Mouse (Mus musculus) limb, embryonic 14.5 days (tissue): Measurements from ENCODE around the gene Haus6. TPM values are rescaled to one million over a fixed set of nuclear protein-coding genes. Genes with fewer than 3 reads are reported as not detected.
"Not testable (repeated sequence)": the region's sequence is repeated elsewhere in the genome, so short reads cannot be mapped to it uniquely, and the experiment has no call there.

ENCODE experiments used
- ATAC-seq: fragments of 200-750 bp; cut with Nextera tagmentation; 2 replicates; pipeline ENCODE4 v1.8.0; 2017; ENCODE audit warnings: low read depth, moderate number of reproducible peaks, moderate TSS enrichment; ENCODE audit not compliant: low FRiP score
- DNase-seq: peaks from one replicate; pipeline ENCODE4 v3.0.0-alpha.2; 2015; ENCODE audit warnings: low spot score
- H3K27ac ChIP-seq: fragments of 300-500 bp; sonication (generic); replicated peaks from 2 replicates; pipeline ENCODE4 v1.5.1; 2014; ENCODE audit warnings: low read depth, mild to moderate bottlenecking, low read length, moderate library complexity, mixed read lengths
- H3K27me3 ChIP-seq: fragments of 300-500 bp; sonication (generic); 2 replicates; pipeline ENCODE4 v1.6.1; 2014; ENCODE audit warnings: low read length, mixed read lengths; ENCODE audit not compliant: control insufficient read depth, insufficient read depth
- H3K36me3 ChIP-seq: fragments of 300-500 bp; sonication (generic); 2 replicates; pipeline ENCODE4 v1.6.1; 2014; ENCODE audit warnings: mild to moderate bottlenecking, low read length, moderate library complexity, mixed read lengths; ENCODE audit not compliant: control insufficient read depth, insufficient read depth
- H3K4me1 ChIP-seq: fragments of 300-500 bp; sonication (generic); 2 replicates; pipeline ENCODE4 v1.6.1; 2014; ENCODE audit warnings: antibody characterized with exemption, low read length, mixed read lengths; ENCODE audit not compliant: control insufficient read depth, insufficient read depth
- H3K4me2 ChIP-seq: fragments of 300-500 bp; sonication (generic); replicated peaks from 2 replicates; pipeline ENCODE4 v1.6.1; 2014; ENCODE audit warnings: low read depth, mild to moderate bottlenecking, low read length, moderate library complexity; ENCODE audit not compliant: severe bottlenecking
- H3K4me3 ChIP-seq: fragments of 300-500 bp; sonication (generic); replicated peaks from 2 replicates; pipeline ENCODE4 v1.5.1; 2014; ENCODE audit warnings: low read length
- H3K9ac ChIP-seq: fragments of 300-500 bp; sonication (generic); 2 replicates; pipeline ENCODE4 v1.6.1; 2014; ENCODE audit warnings: mild to moderate bottlenecking, low read depth, low read length, moderate library complexity; ENCODE audit not compliant: severe bottlenecking
- H3K9me3 ChIP-seq: fragments of 300-500 bp; sonication (generic); 2 replicates; pipeline ENCODE4 v1.6.1; 2016; ENCODE audit warnings: low read length; ENCODE audit not compliant: control insufficient read depth
- POLR2A ChIP-seq: fragments of 200-500 bp; IDR thresholded peaks from 2 replicates; pipeline ENCODE4 v1.8.0; 2012; ENCODE audit warnings: inconsistent platforms, mild to moderate bottlenecking, moderate library complexity, borderline replicate concordance; ENCODE audit not compliant: insufficient read depth, insufficient read length; ENCODE audit errors: extremely low read depth
- WGBS: fragments of 180-500 bp; shearing (Covaris S2); extraction: QIAGEN DNeasy Blood & Tissue Kit; methylation state at CpG from one replicate; pipeline ENCODE4 v1.1.7; 2014; 5-methylcytosine and 5-hydroxymethylcytosine counted together
- polyA plus RNA-seq, 2 experiments: library from polyadenylated mRNA; depleted of rRNA in 1 of 2; stranded (reverse) in 1 of 2; unstranded in 1 of 2; fragments of >200 nt; fragmentation: Nextera tagmentation in 1 of 2; extraction: Ambion mirVana in 1 of 2; gene quantifications; 2 replicates each; pipeline versions ENCODE4 v1.2.1 to v1.2.3; 2012 to 2014

The Haus6 gene
- polyA plus RNA-seq (2012; rRNA removed) (8.5 and 10.2 TPM in 2 replicates), polyA plus RNA-seq (2014; fragmentation: Nextera tagmentation; extraction: Ambion mirVana) (12.8 and 14.2 TPM in 2 replicates)

- Histone ChIP-seq H3K9me3 (no peaks in the 10 kb centered on the region), H3K4me3 (peak within 1 kb of the TSS; percentile 90), H3K36me3 (peaks cover 9% of the 10 kb centered on the region; the same call in 1 of the 2 replicates), H3K4me1 (peaks cover 6% of the 10 kb centered on the region; the same call in 1 of the 2 replicates), H3K4me2 (peak within 1 kb of the TSS; percentile 81), H3K27ac (peak within 1 kb of the TSS; percentile 72), H3K27me3 (no peaks in the 10 kb centered on the region), H3K9ac (peak within 1 kb of the TSS; percentile 84)
- peak; percentile 99 for DNase-seq
- peak; percentile 99 for ATAC-seq
- peak; percentile 64; the same call in 1 of the 2 replicates for TF ChIP-seq POLR2A
- 0% methylated on average over 59 of the region's 59 CpGs for WGBS
Observed at GRCm38 (mm10) chr4:86611524-86612288, at the start of gene Haus6. Gene Haus6 (minus strand): TSS chr4:86612055.

DNA sequence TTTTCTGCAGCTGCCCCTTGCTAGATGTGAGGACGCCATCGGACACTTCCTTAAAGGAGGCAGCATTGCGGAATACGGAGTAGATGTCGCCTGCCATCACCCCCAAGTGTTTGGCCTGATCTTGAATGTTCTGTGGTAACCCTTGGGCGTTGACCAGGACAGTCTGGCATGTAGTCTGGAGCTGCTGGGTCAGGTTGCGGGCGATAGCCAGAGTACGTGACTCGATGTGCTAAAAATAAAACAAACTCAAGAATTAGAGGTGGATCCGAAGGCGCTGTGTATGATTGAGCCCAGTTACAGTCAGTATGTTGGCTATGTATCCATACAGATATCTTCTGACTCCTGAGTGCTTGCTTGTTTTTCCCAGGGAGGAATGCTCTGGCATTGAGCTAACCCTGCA, 45.3 kb upstream of the Haus6 start:
- Histone ChIP-seq H3K27me3 (no peaks in the 10 kb centered on the region), H3K4me2 (no peak overlapping the region), H3K27ac (no peak overlapping the region), H3K9me3 (no peaks in the 10 kb centered on the region), H3K36me3 (peaks cover 61% of the 10 kb centered on the region), H3K4me1 (no peaks in the 10 kb centered on the region), H3K4me3 (no peak overlapping the region), H3K9ac (no peak overlapping the region)
- TF ChIP-seq POLR2A, result no peak
- DNase-seq, result no peak
- no peak for ATAC-seq
- WGBS, result 96% methylated on average over 12 of the region's 12 CpGs

GRCm38 (mm10) chr4:86656410-86656809, 44.6 kb upstream of the Haus6 start:
- 88% methylated on average over 8 of the region's 8 CpGs for WGBS
- H3K9me3 ChIP-seq, H3K4me2 ChIP-seq, H3K27me3 ChIP-seq, DNase-seq, H3K4me3 ChIP-seq, ATAC-seq, H3K27ac ChIP-seq, H3K9ac ChIP-seq, H3K4me1 ChIP-seq: not testable (repeated sequence)
- H3K36me3 ChIP-seq, result peaks cover 56% of the 10 kb centered on the region

- peaks cover 16% of the 10 kb centered on the region for H3K36me3 ChIP-seq
- WGBS, result 65% methylated on average over 10 of the region's 10 CpGs
- H3K27ac ChIP-seq, result no peak overlapping the region
- TF ChIP-seq POLR2A, result no peak
- no peak overlapping the region for H3K4me2 ChIP-seq
- ATAC-seq (no peak), DNase-seq (no peak)
- H3K4me3 ChIP-seq, result no peak overlapping the region
- H3K27me3 ChIP-seq, result no peaks in the 10 kb centered on the region
- no peak overlapping the region for H3K9ac ChIP-seq
- H3K4me1 ChIP-seq, result no peaks in the 10 kb centered on the region
- no peaks in the 10 kb centered on the region for H3K9me3 ChIP-seq
Observed at GRCm38 (mm10) chr4:86651686-86652384, 40.0 kb upstream of the Haus6 start.

- not testable (repeated sequence) for H3K4me3 ChIP-seq, H3K4me1 ChIP-seq, H3K36me3 ChIP-seq, H3K9ac ChIP-seq, H3K27me3 ChIP-seq, ATAC-seq, H3K4me2 ChIP-seq, H3K27ac ChIP-seq, DNase-seq, H3K9me3 ChIP-seq
- 92% methylated on average over 9 of the region's 13 CpGs for WGBS
Observed at GRCm38 (mm10) chr4:86648394-86648793, 36.5 kb upstream of the Haus6 start.

DNA sequence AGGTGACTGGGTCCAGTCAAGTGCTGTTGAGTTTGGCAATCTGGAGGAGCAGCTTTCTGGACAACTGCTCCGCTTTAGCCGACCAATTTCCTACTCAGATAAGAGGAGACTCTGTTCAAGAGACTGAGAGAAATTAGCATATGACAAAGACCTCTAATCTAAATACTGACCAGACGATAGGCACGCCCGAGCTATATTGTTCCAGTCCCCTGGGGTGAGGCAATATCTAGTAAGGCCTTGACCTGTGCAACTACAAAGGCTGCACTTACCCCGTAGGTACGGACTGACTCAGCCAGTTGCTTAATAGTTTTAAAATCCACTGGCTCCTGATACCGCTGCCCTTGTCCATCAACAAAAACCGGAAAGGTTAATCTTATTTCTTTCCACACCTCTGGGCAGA, 25.7 kb upstream of the Haus6 start:
- H3K36me3 ChIP-seq, ATAC-seq, H3K27ac ChIP-seq, H3K4me1 ChIP-seq, H3K9ac ChIP-seq, H3K4me2 ChIP-seq, H3K27me3 ChIP-seq, DNase-seq, H3K4me3 ChIP-seq, H3K9me3 ChIP-seq: not testable (repeated sequence)
- WGBS, result 92% methylated on average over 9 of the region's 9 CpGs

DNA sequence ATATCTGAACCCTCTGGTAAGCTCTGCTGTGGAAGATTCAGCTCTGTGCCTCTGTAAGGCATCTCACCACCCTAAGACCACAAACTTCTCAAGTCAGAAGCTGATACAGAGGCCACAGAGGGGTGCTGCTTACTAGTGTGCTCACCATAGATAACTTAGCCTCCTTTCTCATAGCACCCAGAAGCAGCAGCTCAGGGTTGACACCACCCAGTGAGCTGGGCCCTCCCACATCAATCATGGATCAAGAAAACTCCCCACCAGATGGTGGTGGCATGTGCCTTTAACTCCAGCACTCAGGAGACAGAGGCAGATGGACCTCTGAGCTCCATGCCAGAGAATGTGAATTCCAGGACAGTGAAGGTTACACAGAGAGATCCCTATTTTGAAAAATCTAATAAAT, 23.0 kb upstream of the Haus6 start:
- not testable (repeated sequence) for H3K9ac ChIP-seq, H3K36me3 ChIP-seq, H3K4me2 ChIP-seq, H3K9me3 ChIP-seq, H3K4me1 ChIP-seq, H3K27me3 ChIP-seq, H3K4me3 ChIP-seq, ATAC-seq, DNase-seq, H3K27ac ChIP-seq

DNA sequence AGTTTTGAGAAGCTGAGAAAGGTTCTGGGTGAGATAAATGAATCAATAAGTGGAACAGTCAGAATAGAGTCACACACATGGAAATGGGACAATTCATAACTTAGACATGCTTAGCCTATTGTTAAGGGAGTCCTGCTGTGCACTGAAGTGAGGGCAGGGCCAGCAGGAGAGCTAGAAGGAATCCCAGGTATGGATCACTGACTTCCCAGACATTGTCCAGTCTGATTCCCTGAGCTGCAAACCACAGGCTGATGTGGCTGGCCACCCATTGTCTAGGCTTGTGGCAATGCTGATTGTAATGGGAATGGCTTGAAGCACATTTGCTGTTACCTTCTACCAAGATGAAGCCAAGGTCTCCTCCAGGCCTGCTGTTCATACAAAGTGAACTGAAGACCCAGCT, 22.5 kb upstream of the Haus6 start:
- H3K9ac ChIP-seq, H3K4me3 ChIP-seq, H3K27ac ChIP-seq, H3K36me3 ChIP-seq, H3K27me3 ChIP-seq, H3K4me2 ChIP-seq, H3K9me3 ChIP-seq, DNase-seq, ATAC-seq, H3K4me1 ChIP-seq: not testable (repeated sequence)
